Mouse (Mus musculus): ENCODE results near the gene Amer3. TPM values are rescaled to one million over a fixed set of nuclear protein-coding genes. Genes with fewer than 3 reads are reported as not detected.
"Not testable (repeated sequence)": the region's sequence is repeated elsewhere in the genome, so short reads cannot be mapped to it uniquely, and the experiment has no call there.

Amer3 gene
- total RNA-seq, 2 experiments from 2014 or later, result 25.2 to 28.5 TPM

DNA sequence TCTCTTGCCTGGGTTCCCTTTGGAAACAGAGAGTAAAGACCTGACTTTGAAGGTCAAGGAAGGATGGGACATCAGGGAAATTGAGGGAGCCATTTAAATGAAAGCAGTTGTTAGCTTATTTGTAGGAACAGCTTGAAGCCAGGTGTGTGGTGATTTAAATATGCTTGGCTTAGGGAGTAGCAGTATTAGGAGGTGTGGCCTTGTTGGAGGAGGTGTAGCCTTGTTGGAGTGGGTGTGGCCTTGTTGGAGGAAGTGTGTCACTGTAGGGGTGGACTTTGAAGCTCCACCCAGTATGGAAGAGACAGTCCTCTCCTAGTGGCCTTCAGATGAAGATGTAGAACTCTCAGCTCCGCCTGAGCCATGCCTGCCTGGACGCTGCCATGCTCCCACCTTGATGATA, 9.6 kb upstream of the Amer3 start:
- intact Hi-C loops (cut with DNase I), result no loop called here
- Histone ChIP-seq H3K4me3 (no peak overlapping the region), H3K27ac (no peak overlapping the region)
- TF ChIP-seq CTCF (IDR thresholded peaks at IDR 0.05), result no peak
- DNase-seq (ENCODE audit: extremely low spot score in 1 of 2, low spot score in 2 of 2), result no peak

DNA sequence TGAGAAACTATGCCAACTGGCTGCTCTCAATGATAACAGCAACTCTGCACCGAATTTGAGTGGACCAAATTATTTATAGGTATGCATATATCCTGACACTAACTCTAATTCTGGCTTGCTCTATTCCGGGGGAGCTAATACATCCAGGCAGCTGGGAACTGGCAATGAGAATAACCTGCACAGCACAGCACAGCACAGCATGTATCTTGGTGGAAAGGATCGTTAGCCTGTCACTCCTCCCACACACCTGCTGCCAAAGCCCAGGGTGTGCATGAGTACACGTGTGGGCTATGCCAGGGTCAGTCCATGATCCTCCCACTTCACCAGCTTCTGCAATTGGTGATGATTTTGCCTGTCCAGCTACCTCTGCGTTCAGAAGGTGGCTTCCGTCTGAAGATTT, 8.0 kb upstream of the Amer3 start:
- peak in 1 of 2 experiments; percentile 33 for DNase-seq (ENCODE audit: extremely low spot score in 1 of 2, low spot score in 2 of 2)
- intact Hi-C loops (cut with DNase I), result no loop called here
- H3K4me3 ChIP-seq, result no peak overlapping the region
- TF ChIP-seq CTCF (IDR thresholded peaks at IDR 0.05), result no peak
- no peak overlapping the region for H3K27ac ChIP-seq

DNA sequence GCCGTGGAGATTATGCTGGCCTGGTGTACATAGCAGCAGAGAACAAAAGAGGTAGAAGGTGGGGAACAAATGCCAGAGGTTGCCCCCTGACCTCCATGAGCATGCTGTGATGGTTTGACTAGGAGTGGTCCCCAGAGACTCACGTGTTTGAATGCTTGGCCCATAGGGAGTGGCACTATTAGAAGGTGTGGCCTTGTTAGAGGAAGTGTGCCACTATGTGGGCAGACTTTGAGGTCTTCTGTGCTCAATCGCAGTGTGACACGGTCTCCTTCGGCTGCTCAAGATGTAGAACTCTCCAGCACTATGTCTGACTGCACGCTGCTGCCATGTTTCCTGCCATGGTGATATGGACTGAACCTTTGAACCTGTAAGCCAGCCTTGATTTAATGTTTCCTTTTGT, 6.2 kb upstream of the Amer3 start:
- H3K4me3 ChIP-seq, result no peak overlapping the region
- intact Hi-C loops (cut with DNase I), result no loop called here
- no peak for DNase-seq (ENCODE audit: extremely low spot score in 1 of 2, low spot score in 2 of 2)

DNA sequence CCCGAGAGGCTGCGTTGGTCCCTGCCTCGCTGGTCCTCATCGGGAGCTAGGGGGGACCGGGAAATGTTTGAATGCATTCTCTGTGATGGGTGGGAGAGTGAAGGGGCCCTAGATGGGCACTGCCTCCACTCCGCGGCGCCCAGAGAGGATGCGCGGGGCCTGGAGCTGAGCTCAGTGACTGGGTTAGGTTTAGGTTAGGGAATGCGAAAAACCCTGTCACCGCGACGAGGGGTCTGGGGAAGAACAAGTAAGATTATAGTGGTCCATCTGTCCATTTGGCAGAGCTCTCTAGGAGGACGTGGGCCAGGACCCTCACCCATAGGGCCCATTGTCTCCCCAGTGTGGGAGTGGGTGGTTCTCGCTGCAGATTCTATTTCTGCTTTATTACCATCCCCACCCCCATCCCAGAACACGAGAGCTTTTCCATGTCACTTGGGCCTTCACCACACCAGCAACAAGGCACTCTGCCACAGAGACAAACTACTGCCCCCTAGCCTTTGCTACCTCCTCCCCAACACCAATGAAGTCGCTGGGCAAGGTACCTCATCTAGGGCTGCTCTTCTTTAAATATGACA, 412 bp downstream of the Amer3 start:
- intact Hi-C loops (cut with DNase I), result loop anchor here (5.0 kb wide), 1 partner anchor 93 kb away; no protein-coding TSS in a partner anchor

More for the DNA sequence above, 6.2 kb upstream of the Amer3 start:
- H3K27ac ChIP-seq, result no peak overlapping the region
- no peak for TF ChIP-seq CTCF (IDR thresholded peaks at IDR 0.05)

DNA sequence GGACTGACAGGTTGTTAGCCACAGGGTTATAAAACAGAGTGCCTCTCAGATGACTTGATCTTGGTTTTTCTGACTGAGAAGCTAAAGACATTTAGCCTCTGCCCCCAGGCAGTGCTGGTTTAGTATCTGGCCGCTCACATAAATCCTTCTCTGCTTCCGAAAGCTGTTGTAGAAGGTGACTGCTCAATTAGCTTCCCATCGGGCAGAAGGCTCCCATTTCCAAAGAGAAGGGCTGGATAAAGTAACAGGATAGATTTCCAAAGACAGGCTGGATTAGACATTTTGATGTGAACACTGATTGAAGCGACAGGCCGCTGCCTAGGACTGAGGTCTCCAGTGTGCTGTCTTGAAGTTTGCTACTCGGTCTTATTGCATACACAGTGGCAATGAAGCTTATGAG, 2.8 kb downstream of the Amer3 start:
- TF ChIP-seq CTCF (IDR thresholded peaks at IDR 0.05), result no peak
- intact Hi-C loops (cut with DNase I), result loop anchor here (5.0 kb wide), 1 partner anchor 95 kb away; no protein-coding TSS in a partner anchor
- Histone ChIP-seq H3K4me3 (no peak overlapping the region), H3K27ac (no peak overlapping the region)
- DNase-seq (ENCODE audit: extremely low spot score in 1 of 2, low spot score in 2 of 2), result no peak

More for the DNA sequence above, 412 bp downstream of the Amer3 start:
- peak overlapping the region; percentile 92 for H3K27ac ChIP-seq
- peak overlapping the region; percentile 59 for H3K4me3 ChIP-seq
- peak; percentile 22 to 29 for DNase-seq (ENCODE audit: extremely low spot score in 1 of 2, low spot score in 2 of 2)
- peak; percentile 12 for TF ChIP-seq CTCF (IDR thresholded peaks at IDR 0.05)

DNA sequence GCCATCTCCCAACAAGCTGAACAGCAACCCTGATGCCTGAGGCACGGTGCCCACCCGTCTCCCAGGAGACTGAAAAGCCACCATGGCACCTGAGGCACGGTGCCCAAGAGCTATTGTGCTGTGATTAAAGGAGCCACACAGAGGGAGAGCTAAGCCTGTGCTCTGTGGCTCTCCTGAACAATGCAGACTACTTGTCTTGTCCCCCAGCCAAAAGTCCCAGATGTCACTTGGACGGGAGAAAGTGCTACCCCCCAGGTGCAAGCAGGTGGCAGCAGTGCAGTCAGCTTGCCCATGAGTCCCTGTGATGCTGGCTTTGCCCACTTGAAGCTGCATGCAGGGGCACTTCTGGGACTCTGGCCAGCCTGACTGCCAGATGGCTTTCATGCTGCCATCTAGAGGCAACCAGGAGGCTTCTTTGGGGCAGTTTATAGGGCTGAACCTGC, 4.4 kb downstream of the Amer3 start:
- no peak overlapping the region for H3K4me3 ChIP-seq
- DNase-seq (ENCODE audit: extremely low spot score in 1 of 2, low spot score in 2 of 2), result peak; percentile 39 to 61
- TF ChIP-seq CTCF (IDR thresholded peaks at IDR 0.05), result peak; percentile 42
- no peak overlapping the region for H3K27ac ChIP-seq
- intact Hi-C loops (cut with DNase I), result loop anchor here (5.0 kb wide), 1 partner anchor 97 kb away; no protein-coding TSS in a partner anchor

DNA sequence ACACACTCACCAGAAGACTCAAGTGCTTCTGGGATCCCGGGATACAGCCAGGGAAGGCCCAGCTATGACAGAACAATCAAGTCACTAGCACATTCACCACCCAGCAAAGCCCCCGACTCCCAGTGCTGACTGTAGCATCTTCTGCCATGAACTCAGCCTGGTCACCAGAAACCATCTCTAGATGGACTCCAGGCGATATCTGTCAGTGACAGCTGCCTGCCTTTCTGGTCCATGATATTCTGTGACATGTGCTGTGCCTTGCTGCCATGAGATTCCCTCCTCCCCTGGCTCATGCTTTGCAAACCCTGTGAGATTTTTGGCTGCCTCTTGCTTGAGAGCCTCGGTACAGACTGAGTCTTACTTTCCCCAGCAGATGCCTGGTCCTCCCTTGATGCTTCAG, 5.3 kb downstream of the Amer3 start:
- no peak overlapping the region for H3K27ac ChIP-seq
- intact Hi-C loops (cut with DNase I), result loop anchor here (5.0 kb wide), 1 partner anchor 97 kb away; no protein-coding TSS in a partner anchor
- no peak for DNase-seq (ENCODE audit: extremely low spot score in 1 of 2, low spot score in 2 of 2)
- no peak for TF ChIP-seq CTCF (IDR thresholded peaks at IDR 0.05)
- H3K4me3 ChIP-seq, result no peak overlapping the region

DNA sequence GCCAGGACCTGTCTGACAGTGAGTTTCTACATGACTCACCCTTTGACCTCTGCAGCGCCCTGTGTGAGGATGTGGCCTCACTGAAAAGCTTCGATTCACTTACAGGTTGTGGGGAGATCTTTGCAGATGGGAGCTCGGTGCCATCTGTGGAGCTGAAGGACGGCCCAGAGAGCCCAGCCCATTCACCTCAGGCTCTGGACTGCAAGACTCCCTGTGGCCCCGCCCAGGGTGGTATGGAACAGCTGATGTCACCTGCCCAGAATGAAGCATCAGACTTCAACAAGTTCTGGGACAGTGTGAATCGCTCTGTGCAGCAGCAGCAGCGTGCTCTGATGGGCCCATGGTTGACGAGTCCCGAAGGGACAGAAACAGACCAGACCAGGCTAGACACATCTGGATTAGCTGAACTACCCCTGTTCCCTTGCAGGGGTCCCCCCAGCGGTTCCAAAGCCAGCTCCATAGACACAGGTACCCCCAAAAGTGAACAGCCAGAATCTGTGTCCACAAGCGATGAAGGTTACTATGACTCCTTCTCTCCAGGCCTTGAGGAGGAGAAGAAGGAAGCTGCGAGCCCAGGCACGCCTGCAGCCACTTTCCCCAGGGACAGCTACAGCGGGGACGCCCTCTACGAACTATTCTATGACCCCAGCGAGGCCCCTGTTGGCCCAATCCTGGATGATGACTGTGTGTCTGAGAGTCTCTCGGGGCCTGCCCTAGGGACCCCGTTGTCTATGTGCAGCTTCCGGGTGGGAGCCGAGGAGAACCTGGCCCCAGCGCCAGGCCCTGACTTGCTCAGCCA, 8.0 kb downstream of the Amer3 start:
- no peak for TF ChIP-seq CTCF (IDR thresholded peaks at IDR 0.05)
- Histone ChIP-seq H3K4me3 (no peak overlapping the region), H3K27ac (no peak overlapping the region)
- intact Hi-C loops (cut with DNase I), result no loop called here
- no peak for DNase-seq (ENCODE audit: extremely low spot score in 1 of 2, low spot score in 2 of 2)

DNA sequence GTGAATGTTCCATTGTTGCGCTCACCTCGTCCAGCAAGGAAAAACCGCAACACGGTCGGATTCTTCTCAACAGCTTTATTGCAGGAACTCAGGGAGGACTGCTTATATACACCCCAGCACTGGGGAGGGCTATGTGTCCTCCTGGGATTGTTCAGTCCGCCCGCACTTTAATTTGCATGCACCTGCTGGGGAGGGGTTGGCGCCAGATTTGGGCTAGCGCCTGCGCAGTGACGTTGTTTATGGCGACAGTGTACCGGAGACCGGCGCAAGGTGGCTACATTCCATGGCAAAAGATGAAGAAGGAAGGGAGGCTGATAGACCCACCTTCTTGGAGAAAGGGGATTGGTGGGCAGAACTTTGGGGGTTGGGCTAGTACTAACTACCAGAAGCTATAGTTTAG, 20.5 kb downstream of the Amer3 start:
- no peak for DNase-seq (ENCODE audit: extremely low spot score in 1 of 2, low spot score in 2 of 2)
- intact Hi-C loops (cut with DNase I), result no loop called here
- Histone ChIP-seq H3K27ac (no peak overlapping the region), H3K4me3 (no peak overlapping the region)
- TF ChIP-seq CTCF (IDR thresholded peaks at IDR 0.05), result no peak

DNA sequence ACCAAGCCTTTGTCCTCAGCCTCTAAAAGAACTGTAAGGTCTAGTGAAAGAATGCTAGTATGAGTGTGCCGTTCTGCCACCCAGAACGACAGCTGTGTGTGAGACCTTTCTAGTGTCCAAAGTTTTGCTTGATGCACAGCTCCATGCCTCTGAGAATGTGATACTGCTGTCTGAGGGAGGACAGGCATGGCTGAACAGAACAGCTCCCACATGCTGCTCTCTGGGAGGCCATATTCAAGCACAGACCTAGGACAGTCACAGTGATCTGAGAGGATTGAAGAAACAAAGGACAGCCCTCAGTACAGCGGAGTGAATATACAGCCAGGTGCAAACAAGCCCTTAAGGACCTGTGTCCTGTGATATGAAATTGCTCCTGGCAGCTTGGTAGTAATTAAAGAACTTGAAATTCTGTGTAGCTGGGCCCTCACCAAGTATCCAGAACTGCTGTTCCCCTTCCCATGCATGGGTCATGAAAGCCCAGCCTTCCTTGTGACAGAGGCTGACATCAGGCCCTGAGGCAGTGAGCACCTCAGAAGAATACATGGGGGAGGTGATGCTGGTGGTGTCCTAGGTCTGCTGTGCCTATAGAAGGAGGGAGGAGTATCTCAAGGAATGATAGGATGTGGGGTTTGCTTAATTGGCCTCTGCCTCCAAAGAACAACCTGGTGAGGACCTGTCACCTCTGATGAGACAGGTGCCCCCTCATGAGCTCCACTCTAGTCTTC, 22.0 kb downstream of the Amer3 start:
- intact Hi-C loops (cut with DNase I), result loop anchor here (2.0 kb wide), 1 partner anchor 91 kb away; no protein-coding TSS in a partner anchor
- Histone ChIP-seq H3K4me3 (no peak overlapping the region), H3K27ac (no peak overlapping the region)
- no peak for TF ChIP-seq CTCF (IDR thresholded peaks at IDR 0.05)
- DNase-seq (ENCODE audit: extremely low spot score in 1 of 2, low spot score in 2 of 2), result no peak

DNA sequence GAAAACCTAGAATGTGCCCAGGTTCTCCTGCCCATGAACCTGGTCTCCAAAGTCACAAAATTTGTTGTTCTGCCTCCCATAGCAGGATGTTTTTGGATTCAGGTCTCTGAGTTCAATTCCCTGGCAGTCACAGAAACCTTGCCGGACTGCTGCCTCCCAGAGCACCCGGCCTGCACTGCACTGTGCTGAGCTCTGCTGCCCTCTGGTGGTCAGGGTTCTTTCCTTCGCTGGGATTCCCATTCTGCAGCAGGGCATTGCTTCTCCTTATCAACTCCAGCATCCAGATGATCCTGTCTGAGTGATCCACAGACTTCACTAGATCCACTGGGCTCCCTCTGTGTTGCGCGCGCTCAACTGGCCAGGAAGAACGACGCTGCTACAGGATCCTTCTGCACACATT, 22.9 kb downstream of the Amer3 start:
- DNase-seq (ENCODE audit: extremely low spot score in 1 of 2, low spot score in 2 of 2), result peak; percentile 56 to 74
- intact Hi-C loops (cut with DNase I), result loop anchor here (2.0 kb wide), 1 partner anchor 92 kb away; no protein-coding TSS in a partner anchor
- TF ChIP-seq CTCF (IDR thresholded peaks at IDR 0.05), result peak; percentile 80
- Histone ChIP-seq H3K4me3 (no peak overlapping the region), H3K27ac (no peak overlapping the region)

DNA sequence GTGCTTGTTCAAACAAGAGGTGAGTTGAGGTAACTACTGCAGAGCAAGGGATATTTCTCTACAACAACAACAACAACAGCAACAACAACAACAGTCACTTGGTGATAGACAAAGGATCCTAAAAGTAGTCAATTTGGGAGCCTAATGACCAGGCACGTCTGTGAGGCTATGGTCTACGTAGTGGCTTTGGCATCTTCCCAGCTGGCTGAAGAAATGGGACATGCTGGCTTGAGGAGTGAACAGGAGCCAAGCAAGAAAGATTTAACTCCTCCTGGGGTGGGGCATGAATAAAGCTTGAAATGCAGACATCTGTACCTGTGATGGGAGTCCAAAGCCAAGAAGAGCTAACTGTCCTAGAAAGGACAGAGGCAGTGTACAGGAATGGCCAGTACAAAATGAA, 34.3 kb downstream of the Amer3 start:
- TF ChIP-seq CTCF (IDR thresholded peaks at IDR 0.05), result no peak

DNA sequence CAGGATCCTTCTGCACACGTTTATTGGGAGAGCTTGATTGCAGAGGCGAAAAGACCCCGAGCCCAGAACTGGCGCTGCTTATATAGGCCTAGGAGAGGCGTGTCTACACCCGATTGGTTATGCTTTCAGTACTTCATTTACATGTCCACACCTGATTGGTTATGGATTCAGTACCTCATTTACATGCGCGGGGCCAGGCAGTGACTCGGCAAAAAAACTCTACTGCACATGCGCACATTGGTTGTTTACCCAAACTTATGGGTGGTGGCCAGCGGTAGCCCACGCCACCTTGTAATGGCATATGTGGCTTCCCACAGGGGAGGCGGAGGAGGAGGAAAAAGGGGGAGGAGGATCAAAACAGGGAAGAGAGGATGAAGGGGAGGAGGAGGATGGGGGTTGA, 40.7 kb downstream of the Amer3 start:
- H3K4me3 ChIP-seq; DNase-seq (ENCODE audit: extremely low spot score in 1 of 2, low spot score in 2 of 2); intact Hi-C loops (cut with DNase I); H3K27ac ChIP-seq: not testable (repeated sequence)

More for the DNA sequence above, 34.3 kb downstream of the Amer3 start:
- DNase-seq (ENCODE audit: extremely low spot score in 1 of 2, low spot score in 2 of 2), result no peak
- intact Hi-C loops (cut with DNase I), result no loop called here
- H3K4me3 ChIP-seq, result no peak overlapping the region
- no peak overlapping the region for H3K27ac ChIP-seq

DNA sequence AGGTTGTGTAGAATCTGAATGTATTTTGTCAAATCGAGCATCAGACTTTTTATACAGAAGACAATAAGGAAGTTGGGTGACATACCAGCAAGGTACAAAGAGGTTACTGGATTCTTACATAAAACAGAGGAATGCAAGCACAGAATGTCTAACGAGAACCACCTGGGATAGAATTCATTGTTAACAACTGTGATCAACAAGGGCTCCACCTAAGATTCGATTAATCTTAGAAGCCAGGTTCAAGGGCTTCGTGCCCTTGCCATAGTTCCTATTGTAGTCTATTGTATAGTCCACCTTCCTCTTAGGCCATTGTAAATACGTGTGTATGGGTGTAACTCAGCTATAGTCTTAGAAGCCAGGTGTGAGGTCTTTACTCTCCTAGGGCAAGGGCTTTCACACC, 41.3 kb downstream of the Amer3 start:
- DNase-seq (ENCODE audit: extremely low spot score in 1 of 2, low spot score in 2 of 2); H3K27ac ChIP-seq; H3K4me3 ChIP-seq; intact Hi-C loops (cut with DNase I): not testable (repeated sequence)

All from left cerebral cortex, adult 2 months (tissue).